Mouse (Mus musculus) kidney, postnatal 10 days (tissue): ENCODE data around the gene Cep85l.

ENCODE experiments used
- DNase-seq: peaks from one replicate; pipeline ENCODE4 v3.0.0; 2021; ENCODE audit warnings: mixed read lengths

Gene Cep85l

GRCm38 (mm10) chr10:53379709-53380106, at the start of gene Cep85l:
TSS of gene Cep85l (minus strand) at chr10:53379947.
- peak; percentile 95 for DNase-seq

- DNase-seq: no peak
Measured at GRCm38 (mm10) chr10:53428695-53429447, 49.1 kb upstream of the Cep85l start.

- no peak for DNase-seq
Measured at GRCm38 (mm10) chr10:53426524-53426923, 46.8 kb upstream of the Cep85l start.

- no peak for DNase-seq
Measured at GRCm38 (mm10) chr10:53423091-53423490, 43.3 kb upstream of the Cep85l start.

- no peak for DNase-seq
Measured at GRCm38 (mm10) chr10:53422206-53422605, 42.5 kb upstream of the Cep85l start.

- DNase-seq: no peak
Measured at GRCm38 (mm10) chr10:53421613-53422012, 41.9 kb upstream of the Cep85l start.

GRCm38 (mm10) chr10:53420069-53420468, 40.3 kb upstream of the Cep85l start:
- no peak for DNase-seq

- DNase-seq: no peak
Measured at GRCm38 (mm10) chr10:53419139-53419935, 39.6 kb upstream of the Cep85l start.

GRCm38 (mm10) chr10:53417015-53417414, 37.3 kb upstream of the Cep85l start:
- DNase-seq: no peak

GRCm38 (mm10) chr10:53416152-53416712, 36.5 kb upstream of the Cep85l start:
- no peak for DNase-seq

- DNase-seq: no peak
Measured at GRCm38 (mm10) chr10:53415252-53415651, 35.5 kb upstream of the Cep85l start.

- DNase-seq: no peak
Measured at GRCm38 (mm10) chr10:53414092-53415085, 34.6 kb upstream of the Cep85l start.

- DNase-seq: no peak
Measured at GRCm38 (mm10) chr10:53412936-53413335, 33.2 kb upstream of the Cep85l start.

- DNase-seq: no peak
Measured at GRCm38 (mm10) chr10:53412165-53412564, 32.4 kb upstream of the Cep85l start.

GRCm38 (mm10) chr10:53410831-53411230, 31.1 kb upstream of the Cep85l start:
- DNase-seq: no peak

- no peak for DNase-seq
Measured at GRCm38 (mm10) chr10:53407422-53407821, 27.7 kb upstream of the Cep85l start.

GRCm38 (mm10) chr10:53406845-53407244, 27.1 kb upstream of the Cep85l start:
- no peak for DNase-seq

- no peak for DNase-seq
Measured at GRCm38 (mm10) chr10:53402293-53402692, 22.5 kb upstream of the Cep85l start.

- no peak for DNase-seq
Measured at GRCm38 (mm10) chr10:53399053-53399452, 19.3 kb upstream of the Cep85l start.

GRCm38 (mm10) chr10:53398540-53398902, 18.8 kb upstream of the Cep85l start:
- peak; percentile 51 for DNase-seq

- no peak for DNase-seq
Measured at GRCm38 (mm10) chr10:53397846-53398539, 18.2 kb upstream of the Cep85l start.
